Mouse (Mus musculus) liver, postnatal 0 days (tissue): Measurements from ENCODE around the gene Crtc1. TPM values are rescaled to one million over a fixed set of nuclear protein-coding genes. Genes with fewer than 3 reads are reported as not detected.
A peak's percentile ranks its signal among the peaks of the same experiment; 100 is the strongest.

Experiments used
- ATAC-seq: fragments of 200-750 bp; cut with Nextera tagmentation; 2 replicates; pipeline ENCODE4 v1.8.0; 2017; ENCODE audit warnings: mild to moderate bottlenecking, moderate library complexity
- DNase-seq: peaks from one replicate; pipeline ENCODE4 v3.0.0-alpha.2; 2016
- H3K27ac ChIP-seq: fragments of 300-500 bp; sonication (generic); 2 replicates; pipeline ENCODE4 v1.5.1; 2014; ENCODE audit warnings: antibody characterized with exemption, moderate library complexity, mild to moderate bottlenecking, low read depth
- H3K27me3 ChIP-seq: fragments of 300-500 bp; sonication (generic); 2 replicates; pipeline ENCODE4 v1.6.1; 2014; ENCODE audit warnings: low read length, control low read depth, mixed read lengths; ENCODE audit not compliant: insufficient read depth
- H3K36me3 ChIP-seq: fragments of 300-500 bp; sonication (generic); replicated peaks from 2 replicates; pipeline ENCODE4 v1.6.1; 2014; ENCODE audit warnings: mild to moderate bottlenecking, control low read depth, low read length, moderate library complexity, mixed read lengths; ENCODE audit not compliant: insufficient read depth
- H3K4me1 ChIP-seq: fragments of 300-500 bp; sonication (generic); 2 replicates; pipeline ENCODE4 v1.6.1; 2014; ENCODE audit warnings: antibody characterized with exemption, mild to moderate bottlenecking, control low read depth; ENCODE audit not compliant: insufficient read depth
- H3K4me2 ChIP-seq: fragments of 300-500 bp; sonication (generic); 2 replicates; pipeline ENCODE4 v1.6.1; 2014; ENCODE audit warnings: low read depth, mild to moderate bottlenecking, low read length, moderate library complexity, mixed read lengths
- H3K4me3 ChIP-seq: fragments of 300-500 bp; sonication (generic); 2 replicates; pipeline ENCODE4 v1.5.1; 2014; ENCODE audit warnings: low read depth, low read length
- H3K9ac ChIP-seq: fragments of 300-500 bp; sonication (generic); replicated peaks from 2 replicates; pipeline ENCODE4 v1.6.1; 2014; ENCODE audit warnings: mild to moderate bottlenecking, moderate library complexity
- H3K9me3 ChIP-seq: fragments of 300-500 bp; sonication (generic); 2 replicates; pipeline ENCODE4 v1.6.1; 2016; ENCODE audit warnings: mild to moderate bottlenecking, control low read depth, low read length, mixed read lengths
- CTCF ChIP-seq: sonication (generic); IDR thresholded peaks from 2 replicates; pipeline ENCODE4 v1.5.1; 2016; ENCODE audit warnings: antibody characterized with exemption, low read depth
- EP300 ChIP-seq: IDR thresholded peaks from 2 replicates; pipeline ENCODE4 v1.6.1; 2016; ENCODE audit warnings: antibody characterized with exemption, low read depth, mild to moderate bottlenecking
- WGBS: fragments of 180-500 bp; shearing (Covaris S2); extraction: QIAGEN DNeasy Blood & Tissue Kit; methylation state at CpG from one replicate; pipeline ENCODE4 v1.1.7; 2014; ENCODE audit not compliant: insufficient replicate concordance; 5-methylcytosine and 5-hydroxymethylcytosine counted together
- polyA plus RNA-seq: library from polyadenylated mRNA; unstranded; fragments of >200 nt; fragmentation: Nextera tagmentation; extraction: Ambion mirVana; gene quantifications from 2 replicates; pipeline ENCODE4 v1.2.1, GENCODE M21; 2015

Gene Crtc1
- polyA plus RNA-seq, 1 experiment from 2014 or later: 2.6 TPM

DNA sequence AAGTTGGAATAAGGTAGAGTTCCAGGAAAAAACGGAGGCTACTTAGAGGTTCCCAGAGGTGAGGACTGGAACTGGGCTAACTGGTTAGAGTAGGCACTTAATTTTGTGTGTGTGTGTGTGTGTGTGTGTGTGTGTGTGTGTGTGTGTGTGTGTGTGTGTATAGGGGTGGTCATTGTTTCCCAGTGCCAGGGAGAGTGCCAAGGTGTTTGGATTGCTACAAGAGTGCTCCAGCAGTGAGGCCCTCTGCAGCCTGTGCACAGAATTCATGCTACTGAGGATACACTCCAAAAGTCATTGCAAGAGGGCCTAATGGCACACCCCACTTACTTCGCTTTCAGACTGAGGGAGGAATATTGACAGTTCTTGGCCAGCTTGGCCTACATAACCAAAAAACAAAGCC, 43.6 kb upstream of the Crtc1 start:
- DNase-seq (no peak), ATAC-seq (no peak)
- no peak overlapping the region for H3K27ac ChIP-seq
- no peaks in the 10 kb centered on the region for H3K9me3 ChIP-seq
- H3K4me2 ChIP-seq: no peak overlapping the region
- no peak overlapping the region for H3K4me3 ChIP-seq
- no peaks in the 10 kb centered on the region for H3K36me3 ChIP-seq
- peaks cover 2% of the 10 kb centered on the region for H3K4me1 ChIP-seq
- no peak for TF ChIP-seq EP300
- no peak overlapping the region for H3K9ac ChIP-seq
- WGBS: 63% methylated on average over 2 of the region's 2 CpGs
- peaks cover 62% of the 10 kb centered on the region for H3K27me3 ChIP-seq

- Histone ChIP-seq H3K9me3 (no peaks in the 10 kb centered on the region), H3K4me2 (no peak overlapping the region), H3K27me3 (peaks cover 51% of the 10 kb centered on the region), H3K4me1 (peaks cover 10% of the 10 kb centered on the region), H3K36me3 (no peaks in the 10 kb centered on the region), H3K4me3 (no peak overlapping the region), H3K27ac (no peak overlapping the region), H3K9ac (no peak overlapping the region)
- DNase-seq (no peak), ATAC-seq (no peak)
- 62% methylated on average over 3 of the region's 3 CpGs for WGBS
- TF ChIP-seq CTCF: no peak
Measured at GRCm38 (mm10) chr8:70481908-70482307, 42.5 kb upstream of the Crtc1 start.

- no peaks in the 10 kb centered on the region for H3K9me3 ChIP-seq
- H3K4me3 ChIP-seq: peak overlapping the region; percentile 76
- H3K9ac ChIP-seq: no peak overlapping the region
- ATAC-seq (peak; percentile 4; the same call in 1 of the 2 replicates), DNase-seq (peak; percentile 69)
- H3K4me1 ChIP-seq: peaks cover 18% of the 10 kb centered on the region
- H3K36me3 ChIP-seq: no peaks in the 10 kb centered on the region
- 5% methylated on average over 21 of the region's 21 CpGs for WGBS
- TF ChIP-seq CTCF (no peak), EP300 (no peak)
- H3K4me2 ChIP-seq: peak overlapping the region; percentile 94
- peaks cover 15% of the 10 kb centered on the region; the same call in 1 of the 2 replicates for H3K27me3 ChIP-seq
- H3K27ac ChIP-seq: no peak overlapping the region
Measured at GRCm38 (mm10) chr8:70477269-70477982, 38.0 kb upstream of the Crtc1 start.

DNA sequence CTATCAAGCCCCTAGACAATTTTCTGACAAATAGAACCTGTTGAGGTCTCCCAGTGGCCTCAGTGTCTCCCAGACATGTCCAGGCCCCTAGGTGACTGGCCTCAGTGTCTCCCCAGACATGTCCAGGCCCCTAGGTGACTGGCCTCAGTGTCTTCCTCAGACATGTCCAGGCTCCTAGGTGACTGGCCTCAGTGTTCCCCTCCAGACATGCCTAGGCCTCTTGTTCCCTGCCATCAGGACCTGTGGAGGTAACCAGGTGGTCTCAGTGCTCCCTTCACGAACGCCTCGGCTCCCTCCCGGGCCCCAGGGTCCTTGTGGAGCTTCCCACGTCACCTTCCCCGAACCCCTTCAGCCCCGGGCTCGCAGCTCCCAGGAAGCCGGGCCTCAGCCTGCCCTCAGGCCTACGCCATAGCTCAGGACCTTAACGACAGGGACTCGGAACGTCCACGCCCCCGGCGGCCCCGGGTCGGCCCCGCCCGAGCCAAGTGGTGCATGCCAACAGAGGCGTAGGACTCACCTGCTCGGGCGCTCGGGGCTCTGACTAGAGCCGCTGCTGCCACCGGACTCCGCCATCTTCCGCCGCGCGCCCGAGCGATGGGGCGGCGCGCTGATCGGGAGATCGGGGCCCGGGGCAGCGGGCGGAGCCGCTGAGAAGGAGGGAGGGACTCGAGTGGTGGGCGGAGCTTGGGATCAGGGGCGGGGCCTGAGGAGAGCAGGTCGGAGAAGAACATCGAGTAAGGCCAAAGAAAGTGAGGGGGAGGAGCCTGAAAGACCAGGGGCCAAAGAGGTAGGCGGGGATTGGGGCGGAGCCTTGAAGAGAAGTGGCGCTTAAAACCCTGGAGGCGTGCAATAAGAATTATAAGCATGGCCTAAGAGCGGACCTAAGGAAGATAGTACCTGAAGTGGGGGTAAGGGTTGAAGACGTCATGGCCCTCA, 37.2 kb upstream of the Crtc1 start, which contains the start of gene Klhl26:
TSS of gene Klhl26 (minus strand) at position 636 of the 936 bp plus-strand sequence.
- Histone ChIP-seq H3K36me3 (no peaks in the 10 kb centered on the region), H3K9me3 (no peaks in the 10 kb centered on the region), H3K4me2 (peak within 1 kb of the TSS; percentile 94), H3K4me3 (peak within 1 kb of the TSS; percentile 76), H3K27me3 (peaks cover 6% of the 10 kb centered on the region; the same call in 1 of the 2 replicates), H3K9ac (peak within 1 kb of the TSS; percentile 92), H3K4me1 (peaks cover 18% of the 10 kb centered on the region), H3K27ac (peak within 1 kb of the TSS; percentile 90)
- DNase-seq: peak; percentile 99
- TF ChIP-seq EP300 (no peak), CTCF (no peak)
- WGBS: under 1% methylated on average over 53 of the region's 53 CpGs
- ATAC-seq: peak; percentile 96

GRCm38 (mm10) chr8:70471856-70472255, 32.5 kb upstream of the Crtc1 start:
- Histone ChIP-seq H3K4me3 (no peak overlapping the region), H3K9me3 (no peaks in the 10 kb centered on the region), H3K27me3 (no peaks in the 10 kb centered on the region), H3K4me2 (no peak overlapping the region), H3K4me1 (peaks cover 32% of the 10 kb centered on the region), H3K9ac (no peak overlapping the region), H3K27ac (no peak overlapping the region), H3K36me3 (no peaks in the 10 kb centered on the region)
- TF ChIP-seq CTCF (no peak), EP300 (no peak)
- 98% methylated on average over 7 of the region's 7 CpGs for WGBS
- ATAC-seq: no peak
- DNase-seq: no peak

DNA sequence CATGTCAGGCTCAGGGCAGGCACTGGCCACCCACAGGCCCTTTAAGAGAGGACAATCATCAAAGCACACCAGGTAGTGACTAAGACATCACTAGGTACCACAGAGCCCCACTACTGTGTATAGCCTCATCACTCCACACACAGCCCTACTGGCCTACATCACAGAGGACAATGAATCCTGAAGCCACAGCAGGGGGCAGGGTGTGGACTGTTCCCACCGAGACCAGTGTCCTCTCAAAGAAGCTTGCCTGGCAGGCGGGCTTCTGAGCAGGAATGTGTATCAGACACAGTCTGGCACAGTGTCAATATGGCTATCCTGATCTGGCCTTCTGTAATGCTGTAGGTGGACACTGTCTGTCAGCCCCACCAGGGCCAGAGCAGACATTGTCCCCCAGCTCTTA, 30.6 kb upstream of the Crtc1 start:
- Histone ChIP-seq H3K4me3 (no peak overlapping the region), H3K4me2 (no peak overlapping the region), H3K9ac (no peak overlapping the region), H3K36me3 (no peaks in the 10 kb centered on the region), H3K27me3 (no peaks in the 10 kb centered on the region), H3K4me1 (peaks cover 29% of the 10 kb centered on the region), H3K9me3 (no peaks in the 10 kb centered on the region), H3K27ac (no peak overlapping the region)
- WGBS: 49% methylated on average over 2 of the region's 2 CpGs
- no peak for TF ChIP-seq CTCF
- TF ChIP-seq EP300: no peak
- ATAC-seq: peak; percentile 17
- no peak for DNase-seq
